Mouse (Mus musculus): ENCODE data around the gene Plekha4.

Plekha4 gene

DNA sequence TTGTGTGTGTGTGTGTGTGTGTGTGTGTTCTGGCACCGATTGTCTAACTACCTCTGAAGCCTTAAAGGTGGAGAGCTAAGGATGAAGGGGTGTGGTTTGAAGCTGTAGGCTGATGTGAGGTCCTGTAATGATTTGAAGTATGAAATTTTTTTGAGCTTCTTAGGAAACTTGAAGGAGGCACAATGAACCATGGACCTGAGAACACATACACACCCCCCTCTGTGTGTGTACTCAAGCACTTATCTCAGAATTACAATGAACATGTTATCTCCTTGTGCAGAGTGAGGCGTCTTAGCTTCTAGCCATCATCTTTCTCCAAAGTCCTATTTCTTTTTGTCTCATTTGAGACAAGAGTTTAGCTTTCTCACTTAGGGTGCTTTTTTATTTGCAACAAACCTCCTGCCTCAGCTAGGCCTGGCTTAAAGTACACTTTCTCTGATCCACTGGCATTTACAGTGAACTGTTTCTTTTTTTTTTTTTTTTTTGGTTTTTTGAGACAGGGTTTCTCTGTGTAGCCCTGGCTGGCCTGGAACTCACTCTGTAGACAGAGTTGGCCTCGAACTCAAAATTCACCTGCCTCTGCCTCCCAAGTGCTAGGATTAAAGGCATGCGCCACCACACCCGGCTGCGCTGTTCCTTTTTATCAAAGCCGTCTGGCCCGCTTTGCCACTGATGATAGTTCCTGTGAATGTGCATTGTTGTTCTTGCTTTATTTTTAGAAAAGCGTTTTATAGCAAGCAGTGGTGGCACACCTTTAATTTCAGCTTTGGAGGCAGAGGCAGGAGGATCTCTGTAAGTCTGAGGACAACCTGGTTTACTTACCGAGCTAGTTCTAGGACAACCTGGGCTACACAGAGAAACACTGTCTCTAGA lies 42.7 kb downstream of the Plekha4 start:
- in situ Hi-C loops (cut with MboI): no loop called here

DNA sequence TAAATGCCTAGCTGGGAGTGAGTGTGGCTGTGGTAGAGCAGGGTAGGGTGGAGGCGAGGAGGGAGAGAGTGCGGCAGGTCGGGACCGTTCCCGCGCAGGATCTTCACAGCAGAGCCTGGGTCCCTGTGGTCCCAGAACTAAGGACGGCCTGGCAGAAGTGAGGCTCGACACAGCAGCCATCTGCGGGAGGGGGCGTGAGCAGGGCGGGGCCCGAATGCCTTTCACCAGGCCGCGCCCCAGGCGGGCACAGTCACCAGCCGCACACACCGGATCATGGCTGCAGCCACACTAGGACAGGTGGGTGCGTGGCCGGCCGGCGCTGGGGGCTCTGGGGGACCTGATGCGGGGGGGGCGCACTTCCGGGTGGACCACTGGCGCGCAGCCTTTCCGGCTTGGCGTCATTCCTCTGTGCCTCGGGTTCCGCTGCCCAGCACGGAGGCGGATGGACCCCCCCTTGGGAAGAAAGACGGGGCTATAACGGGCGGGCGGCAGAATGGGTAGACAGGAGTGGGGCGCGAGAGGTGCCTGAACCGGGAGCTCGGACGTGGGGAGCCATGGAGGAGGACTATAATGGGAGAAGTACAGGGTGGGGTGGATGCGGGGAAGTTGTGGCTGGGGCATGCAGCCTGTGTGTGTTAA lies 44.1 kb downstream of the Plekha4 start, which contains the start of gene Bcat2:
Gene Bcat2, plus strand, starts transcription at position 51 of the 639 bp plus-strand sequence.
- in situ Hi-C loops (cut with MboI): no loop called here

DNA sequence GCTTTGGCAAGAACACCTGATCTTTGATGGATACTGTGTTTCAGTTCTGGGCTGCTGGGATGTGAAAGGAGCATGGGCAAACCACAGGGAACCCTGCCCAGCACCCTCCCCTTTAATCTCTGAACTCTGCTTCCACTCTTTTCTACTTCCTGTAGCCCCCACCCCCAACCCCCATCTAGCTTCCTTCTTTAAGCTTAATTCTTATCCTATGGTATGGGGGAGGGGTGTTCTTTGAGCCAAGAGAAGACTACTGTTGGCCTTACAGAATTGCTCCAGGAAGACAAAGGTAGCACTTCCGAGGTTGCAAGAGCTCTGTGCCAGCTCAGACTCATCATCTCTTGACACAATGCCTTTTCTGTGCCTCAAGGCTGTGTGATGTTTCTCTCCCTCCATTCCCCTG lies 45.8 kb downstream of the Plekha4 start:
- in situ Hi-C loops (cut with MboI): no loop called here

DNA sequence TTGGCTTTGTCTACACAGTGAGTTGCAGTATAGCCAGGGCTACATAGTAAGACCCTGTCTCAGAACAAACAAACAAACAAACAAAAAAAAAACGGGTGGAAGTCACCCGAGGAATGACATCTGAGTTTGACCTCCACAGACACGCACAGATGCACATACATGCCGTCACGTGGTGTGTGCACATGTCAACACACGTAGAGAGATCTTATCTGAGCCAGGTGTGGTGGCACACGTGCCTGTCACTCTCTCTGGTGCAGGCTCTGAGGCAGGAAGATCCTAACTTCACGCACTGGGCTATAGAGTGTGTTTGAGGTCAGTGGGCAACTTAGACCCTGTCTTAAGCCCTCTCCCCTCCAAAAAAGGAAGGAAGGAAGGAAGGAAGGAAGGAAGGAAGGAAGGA lies 47.8 kb downstream of the Plekha4 start:
- in situ Hi-C loops (cut with MboI): no loop called here

DNA sequence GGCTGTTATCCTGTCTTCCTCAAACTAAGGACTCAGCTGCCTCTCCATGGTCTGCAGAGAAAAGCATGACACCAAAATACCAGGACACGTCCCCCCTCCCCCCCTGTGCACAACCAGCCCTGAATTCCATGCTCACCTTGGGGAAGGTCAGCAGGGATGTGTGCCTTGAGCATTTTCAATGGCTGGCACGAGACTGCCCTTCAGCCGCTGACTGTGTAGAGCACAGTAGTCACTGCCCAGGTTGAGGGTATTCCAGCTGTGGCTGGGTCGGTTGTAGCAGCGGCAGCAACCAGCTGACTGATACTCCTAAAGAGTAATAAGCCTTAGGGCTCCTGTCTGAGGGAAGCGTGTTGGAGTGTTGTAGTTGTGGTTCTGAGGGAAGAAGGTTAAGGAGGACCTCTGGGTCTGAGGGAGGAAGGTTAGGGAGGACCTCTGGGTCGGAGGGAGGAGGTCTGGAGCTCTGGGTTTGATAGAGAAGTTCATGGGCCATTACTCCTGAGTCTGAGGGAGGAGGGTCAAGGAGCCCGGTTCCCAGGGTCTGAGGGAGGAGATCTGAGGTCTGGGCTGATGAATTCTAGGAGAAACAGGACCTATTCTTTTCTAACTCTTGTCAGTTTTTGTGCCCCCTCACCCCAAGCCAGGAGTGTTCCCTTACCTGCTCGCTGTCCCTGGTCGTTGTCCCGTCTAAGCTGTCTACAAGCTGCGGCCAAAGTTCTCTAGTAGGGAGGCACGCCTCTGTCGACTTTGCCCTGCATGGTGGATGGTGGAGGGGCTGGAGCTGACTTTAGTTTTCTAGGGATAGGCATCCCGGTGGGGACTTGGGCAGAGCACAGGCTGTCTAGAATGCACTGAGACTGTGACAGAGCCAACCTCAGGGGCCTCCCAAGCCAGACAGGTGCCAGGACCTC lies 48.6 kb downstream of the Plekha4 start:
- in situ Hi-C loops (cut with MboI): no loop called here

DNA sequence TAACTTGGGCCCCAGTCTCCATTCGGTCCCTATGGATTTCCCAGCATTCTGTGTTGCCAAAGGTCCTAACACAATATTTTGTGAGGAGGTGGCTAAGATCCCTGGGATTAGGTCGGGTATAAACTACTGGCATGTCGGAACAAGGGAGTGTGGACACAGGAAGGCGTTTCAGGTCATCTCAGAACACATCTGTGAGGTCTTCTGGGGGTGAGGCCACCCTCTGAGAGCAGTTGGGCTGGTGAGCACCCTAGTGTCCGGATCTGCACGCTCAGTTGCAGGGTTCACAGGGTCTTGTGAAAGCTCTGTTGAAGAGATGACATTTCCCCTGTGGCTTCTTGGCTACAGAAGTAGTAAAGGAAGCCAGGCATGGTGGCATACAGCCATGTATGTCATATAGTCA lies 59.8 kb downstream of the Plekha4 start:
- in situ Hi-C loops (cut with MboI): no loop called here

DNA sequence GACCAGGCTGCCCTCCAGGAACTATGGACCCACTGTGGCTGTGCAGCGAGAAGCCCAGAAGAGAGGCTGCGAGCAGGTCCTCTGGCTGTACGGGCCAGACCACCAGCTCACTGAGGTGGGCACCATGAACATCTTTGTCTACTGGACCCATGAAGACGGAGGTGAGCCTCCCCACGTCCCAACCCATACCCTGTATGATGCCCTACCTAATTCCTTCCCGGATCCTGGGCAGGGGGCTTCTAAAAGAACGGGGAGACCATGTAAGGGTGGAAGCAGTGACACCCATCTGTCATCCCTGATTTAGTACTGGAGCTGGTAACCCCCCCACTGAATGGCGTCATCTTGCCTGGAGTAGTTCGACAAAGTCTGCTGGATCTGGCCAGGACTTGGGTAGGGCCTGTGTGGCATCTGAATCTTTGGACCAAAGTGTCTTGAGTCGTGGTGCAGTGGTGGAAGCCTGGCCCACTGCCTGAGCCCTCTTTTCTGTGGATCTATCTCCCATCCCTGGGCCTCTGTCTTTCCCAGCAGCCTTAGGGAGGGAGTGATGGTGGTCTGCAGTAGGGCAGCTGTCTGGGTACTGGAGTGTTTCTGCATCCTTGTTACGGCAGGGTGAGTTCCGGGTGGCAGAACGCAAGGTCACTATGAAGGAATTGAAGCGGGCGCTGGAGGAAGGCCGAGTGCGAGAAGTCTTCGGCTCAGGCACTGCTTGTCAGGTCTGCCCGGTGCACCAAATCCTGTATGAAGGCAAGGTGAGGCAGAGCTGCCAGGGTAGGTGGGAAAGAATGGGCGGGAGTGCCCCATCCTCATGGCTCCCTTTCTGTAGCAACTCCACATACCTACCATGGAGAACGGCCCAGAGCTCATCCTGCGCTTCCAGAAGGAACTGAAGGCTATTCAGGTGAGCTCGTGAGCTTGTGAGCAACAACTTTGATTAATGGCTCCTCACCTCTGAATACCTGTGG lies 61.8 kb downstream of the Plekha4 start:
- in situ Hi-C loops (cut with MboI): no loop called here

DNA sequence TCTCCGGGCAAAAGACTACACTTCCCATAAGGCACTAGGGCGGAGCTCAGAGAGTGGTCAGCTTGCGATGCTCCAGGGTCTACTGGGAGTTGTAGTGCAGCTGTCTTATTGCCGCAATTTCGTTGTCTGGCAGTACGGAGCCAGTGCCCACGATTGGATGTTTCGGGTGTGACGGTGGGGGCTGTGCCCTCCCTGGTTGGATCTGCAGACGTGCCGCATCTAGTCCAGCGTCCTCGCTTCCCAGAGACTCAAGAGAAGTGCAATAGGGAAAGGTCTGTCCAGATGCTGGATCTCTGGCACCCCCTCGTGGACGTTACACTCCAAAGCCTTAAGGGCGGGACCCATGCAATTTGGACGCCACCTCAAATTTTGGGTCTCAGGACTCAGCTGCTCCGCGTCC lies 63.0 kb downstream of the Plekha4 start:
- in situ Hi-C loops (cut with MboI): no loop called here

DNA sequence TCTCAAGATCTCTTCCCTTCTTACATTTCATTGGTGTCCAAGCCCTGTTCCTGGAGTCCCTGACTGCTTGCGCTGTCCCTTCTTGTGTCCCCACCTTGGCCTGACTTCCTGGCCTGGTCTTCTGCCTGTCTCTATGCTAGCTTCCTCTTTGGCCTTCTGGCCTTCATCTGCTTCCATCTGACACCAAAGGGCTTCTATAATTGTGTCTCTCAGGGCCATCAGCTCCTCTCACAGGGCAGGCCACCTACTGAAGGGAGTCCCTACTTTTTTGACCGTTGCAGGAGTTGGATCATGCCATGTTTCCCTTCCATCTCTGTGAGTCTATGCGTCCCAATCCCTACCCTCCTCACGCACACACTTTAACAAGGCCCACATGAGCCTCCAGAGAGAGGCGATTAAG lies 63.8 kb downstream of the Plekha4 start:
- in situ Hi-C loops (cut with MboI): loop anchor here (5.0 kb wide), 1 partner anchor 33 kb away; no protein-coding TSS in a partner anchor

DNA sequence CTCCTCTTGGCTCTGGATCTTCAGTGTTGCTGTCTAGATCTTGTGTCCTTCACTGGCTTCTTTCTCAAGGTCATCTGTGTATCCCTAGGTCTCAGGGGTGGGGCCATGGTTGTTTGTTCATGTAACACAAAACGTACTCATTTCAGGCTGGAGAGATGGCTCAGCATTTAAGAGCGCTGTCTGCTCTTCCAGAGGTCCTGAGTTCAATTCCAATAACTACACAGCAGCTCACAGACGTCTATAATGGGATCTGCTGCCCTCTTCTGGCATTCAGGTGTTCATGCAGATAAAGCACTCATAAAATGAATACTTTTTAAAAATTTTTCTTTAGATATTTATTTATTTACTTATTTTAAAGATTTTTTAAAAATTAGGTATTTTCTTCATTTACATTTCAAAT lies 64.7 kb downstream of the Plekha4 start:
- in situ Hi-C loops (cut with MboI): loop anchor here (5.0 kb wide), 1 partner anchor 34 kb away; no protein-coding TSS in a partner anchor

DNA sequence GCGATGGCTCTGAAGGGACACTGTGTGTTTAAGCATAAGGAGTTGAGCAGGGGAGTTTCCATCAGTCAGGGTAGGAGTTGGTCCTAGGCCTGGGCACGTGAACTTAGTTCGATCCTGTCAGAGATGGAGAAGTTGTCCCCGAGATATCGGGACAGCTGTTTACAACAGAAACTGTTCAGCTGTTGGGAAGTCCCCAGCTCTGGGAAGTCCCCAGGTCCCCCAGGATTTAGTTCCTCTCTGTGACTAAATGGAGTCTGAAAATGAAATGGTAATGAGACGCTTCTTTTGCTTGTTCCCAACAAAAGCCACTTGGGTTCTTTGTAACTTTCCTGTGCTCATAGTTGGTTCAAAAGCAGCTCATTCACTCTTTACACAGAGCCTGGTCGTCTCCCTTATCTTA lies 65.8 kb downstream of the Plekha4 start:
- in situ Hi-C loops (cut with MboI): loop anchor here (5.0 kb wide), 1 partner anchor 35 kb away; no protein-coding TSS in a partner anchor

DNA sequence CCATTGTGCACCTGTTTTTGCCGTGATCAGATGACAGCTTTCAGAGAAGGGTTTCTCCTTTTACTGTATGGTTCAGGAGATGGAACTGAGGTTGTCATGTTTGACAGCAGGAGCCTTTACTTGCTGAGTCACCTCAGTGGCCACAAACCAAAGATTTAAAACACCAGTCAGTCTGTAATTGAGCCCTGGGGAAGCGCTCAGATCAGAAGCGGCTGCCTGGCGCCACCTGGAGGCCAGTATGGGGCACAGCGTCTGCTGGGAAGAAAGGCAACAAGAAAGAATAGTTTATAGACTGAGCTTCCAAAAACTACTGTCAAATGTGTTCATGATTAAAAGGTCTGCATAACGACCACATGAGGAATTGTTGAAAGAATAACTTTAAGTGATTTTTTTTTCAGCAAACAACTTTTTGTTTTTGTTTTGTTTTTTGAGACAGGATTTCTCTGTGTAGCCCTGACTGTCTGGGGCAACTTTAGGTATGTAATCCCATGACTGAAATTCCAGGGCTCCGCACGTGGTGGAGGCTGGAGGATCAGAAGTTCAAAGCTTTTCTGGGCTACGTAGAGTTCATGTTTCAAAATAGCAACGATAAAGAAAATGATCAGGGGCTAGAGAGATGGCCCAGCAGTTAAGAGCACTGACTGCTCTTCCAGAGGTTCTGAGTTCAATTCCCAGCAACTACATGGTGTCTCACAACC lies 67.1 kb downstream of the Plekha4 start:
- in situ Hi-C loops (cut with MboI): loop anchor here (5.0 kb wide), 1 partner anchor 36 kb away; no protein-coding TSS in a partner anchor

DNA sequence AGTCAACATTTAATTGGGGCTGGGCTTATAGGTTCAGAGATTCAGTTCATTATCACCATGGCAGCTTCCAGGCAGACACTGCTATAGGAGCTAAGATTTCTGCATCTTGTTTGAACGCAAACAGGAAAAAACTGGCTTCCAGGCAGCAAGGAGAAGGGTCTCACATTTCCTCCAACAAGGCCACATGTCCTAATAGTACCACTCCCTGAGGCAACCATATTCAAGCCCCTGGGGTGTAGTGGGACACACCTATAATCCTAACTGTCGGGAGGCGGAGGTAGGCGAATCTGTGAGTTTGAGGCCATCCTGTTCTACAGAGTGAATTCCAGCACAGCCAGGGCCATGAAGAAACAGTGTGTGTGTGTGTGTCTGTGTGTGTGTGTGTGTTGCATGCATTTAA lies 69.0 kb downstream of the Plekha4 start:
- in situ Hi-C loops (cut with MboI): no loop called here

DNA sequence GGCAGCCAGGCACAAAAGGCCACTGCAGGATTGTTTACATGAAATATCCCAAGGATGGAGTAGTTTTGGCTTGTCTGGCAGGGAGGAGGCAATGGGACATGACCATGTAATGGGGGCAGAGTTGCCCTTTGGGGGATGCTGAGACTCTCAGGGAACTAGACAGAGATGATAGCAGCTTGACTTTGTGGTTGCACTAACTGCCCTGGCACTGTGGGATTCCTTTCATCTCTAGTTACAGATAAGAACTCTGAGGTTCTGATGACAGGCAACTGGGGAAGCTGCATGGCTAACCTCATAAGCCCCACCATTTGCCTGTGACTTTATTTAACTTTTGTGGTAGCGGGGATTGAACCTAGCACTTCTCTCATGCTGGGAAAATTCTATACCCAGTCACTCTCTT lies 70.0 kb downstream of the Plekha4 start:
- in situ Hi-C loops (cut with MboI): no loop called here

DNA sequence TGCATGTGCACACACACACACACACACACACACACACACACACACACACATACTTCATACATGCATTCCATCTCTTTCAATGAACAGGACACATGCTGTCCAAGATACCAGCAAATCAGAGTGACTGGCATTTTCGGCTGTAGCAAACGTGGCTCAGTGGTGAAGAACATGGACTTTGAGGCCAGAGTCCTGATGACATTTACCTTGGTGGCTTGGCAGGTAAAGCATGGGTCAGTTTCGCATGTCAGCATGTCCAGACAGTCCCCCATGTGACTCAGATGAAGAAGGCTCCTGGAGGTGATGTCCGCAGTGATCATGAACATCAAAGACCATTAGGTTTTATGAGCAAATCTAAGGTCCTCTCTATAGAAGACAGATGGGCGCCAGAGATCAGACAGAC lies 70.9 kb downstream of the Plekha4 start:
- in situ Hi-C loops (cut with MboI): no loop called here

DNA sequence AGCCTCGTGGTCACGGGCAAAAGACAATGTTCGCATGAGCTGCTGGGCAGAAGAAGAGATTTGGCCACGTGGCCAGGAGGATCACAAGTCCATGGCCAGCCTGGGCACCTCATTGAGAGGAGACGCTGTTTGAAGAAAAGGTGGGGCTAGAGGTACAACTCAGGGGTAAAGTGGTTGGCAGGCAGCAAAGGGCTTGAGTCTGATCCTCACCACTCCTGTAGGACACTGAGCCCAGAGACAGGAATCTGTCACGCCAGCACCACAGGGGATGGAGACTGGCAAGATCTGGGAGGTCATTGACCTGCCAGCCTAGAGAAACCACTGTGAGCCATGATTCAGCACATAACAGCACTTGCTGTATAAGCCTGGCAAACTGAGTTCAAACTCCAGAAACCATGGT lies 71.4 kb downstream of the Plekha4 start:
- in situ Hi-C loops (cut with MboI): no loop called here

DNA sequence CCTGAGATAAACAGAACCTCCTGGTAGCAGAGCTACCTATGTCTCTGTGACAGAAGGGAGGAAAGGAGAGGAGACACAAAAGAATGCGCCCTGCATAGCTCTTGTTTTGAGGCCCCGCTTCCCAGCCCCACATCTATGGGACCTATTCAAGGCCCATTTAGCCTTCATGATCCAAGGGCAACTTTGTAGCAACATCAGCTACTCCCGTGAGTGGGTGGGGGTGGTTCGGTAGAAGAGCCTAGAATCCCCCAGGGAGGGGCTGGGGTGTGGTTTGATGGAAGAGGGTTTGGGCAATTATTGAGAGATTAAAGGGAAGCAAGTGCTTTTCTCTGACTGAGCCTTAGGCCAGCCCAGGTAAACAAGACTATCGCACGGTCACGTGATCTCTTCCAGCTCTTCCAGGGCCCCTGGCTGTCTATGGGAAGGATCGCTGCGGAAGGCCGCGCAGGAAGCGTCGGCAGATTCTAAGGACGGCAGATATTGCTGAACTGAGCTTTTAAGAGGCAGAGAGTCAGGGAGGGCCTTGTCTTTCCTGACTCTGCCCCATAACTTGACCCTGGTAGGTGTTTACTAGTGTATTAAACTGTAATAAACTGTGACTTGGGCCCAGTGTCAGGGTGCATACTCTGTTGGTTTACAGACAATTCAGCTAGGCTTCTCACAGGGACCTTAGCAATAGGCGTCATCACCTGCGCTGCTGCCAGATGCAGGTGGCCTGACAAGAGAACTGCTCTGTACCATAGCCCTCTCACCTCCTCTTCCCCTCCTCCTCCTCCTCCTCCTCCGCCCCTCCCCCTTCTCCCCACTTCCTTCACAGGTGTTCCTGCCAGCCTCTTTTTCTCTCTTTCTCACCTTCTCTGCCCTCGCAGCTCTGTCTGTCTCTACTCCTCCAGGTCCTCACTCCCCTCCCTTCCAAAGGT lies 73.1 kb downstream of the Plekha4 start:
- in situ Hi-C loops (cut with MboI): no loop called here

All from mature B cell (primary cell).